Mouse (Mus musculus): ENCODE measurements around the gene Spag9. TPM values are rescaled to one million over a fixed set of nuclear protein-coding genes. Genes with fewer than 3 reads are reported as not detected.

The Spag9 gene
- polyA plus RNA-seq, 1 experiment from 2014 or later: 34.1 TPM

- Histone ChIP-seq H3K4me2 (no peak overlapping the region), H3K27me3 (no peaks in the 10 kb centered on the region), H3K36me3 (peaks cover 47% of the 10 kb centered on the region), H3K9me3 (replicated peaks) (no peaks in the 10 kb centered on the region), H3K4me1 (replicated peaks) (peaks cover 15% of the 10 kb centered on the region), H3K4me3 (no peak overlapping the region), H3K27ac (no peak overlapping the region), H3K9ac (no peak overlapping the region)
- ATAC-seq (replicated peaks; ENCODE audit: insufficient number of reproducible peaks, insufficient read depth, low FRiP score, low read depth): no peak
- 88% methylated on average over 6 of the region's 6 CpGs for WGBS
Observed at GRCm38 (mm10) chr11:93965391-93965790, 30.5 kb upstream of the Spag9 start.

GRCm38 (mm10) chr11:93967381-93967780, 28.5 kb upstream of the Spag9 start:
- Histone ChIP-seq H3K27ac (peak overlapping the region; percentile 78), H3K9ac (peak overlapping the region; percentile 70), H3K4me2 (peak overlapping the region; percentile 77), H3K36me3 (peaks cover 30% of the 10 kb centered on the region), H3K4me1 (replicated peaks) (peaks cover 15% of the 10 kb centered on the region), H3K4me3 (peak overlapping the region; percentile 85), H3K9me3 (replicated peaks) (no peaks in the 10 kb centered on the region), H3K27me3 (no peaks in the 10 kb centered on the region)
- ATAC-seq (replicated peaks; ENCODE audit: insufficient number of reproducible peaks, insufficient read depth, low FRiP score, low read depth): no peak
- WGBS: 3% methylated on average over 11 of the region's 11 CpGs

GRCm38 (mm10) chr11:93968005-93968847, 27.7 kb upstream of the Spag9 start, which contains the start of the genes Gm20390 and Nme1:
Gm20390 (minus strand) TSS chr11:93968293.
Nme1 (minus strand) TSS chr11:93968521.
- WGBS: under 1% methylated on average over 40 of the region's 40 CpGs
- peak within 1 kb of the TSS; percentile 78 for H3K27ac ChIP-seq
- H3K27me3 ChIP-seq: no peaks in the 10 kb centered on the region
- H3K9me3 ChIP-seq (replicated peaks): no peaks in the 10 kb centered on the region
- H3K4me2 ChIP-seq: peak within 1 kb of the TSS; percentile 77
- peak within 1 kb of the TSS; percentile 85 for H3K4me3 ChIP-seq
- ATAC-seq (replicated peaks; ENCODE audit: insufficient number of reproducible peaks, insufficient read depth, low FRiP score, low read depth): peak; percentile 96
- peak within 1 kb of the TSS; percentile 70 for H3K9ac ChIP-seq
- peaks cover 15% of the 10 kb centered on the region for H3K4me1 ChIP-seq (replicated peaks)
- H3K36me3 ChIP-seq: peaks cover 23% of the 10 kb centered on the region

GRCm38 (mm10) chr11:93968848-93969128, 27.1 kb upstream of the Spag9 start:
- Histone ChIP-seq H3K27ac (peak overlapping the region; percentile 64), H3K9ac (peak overlapping the region; percentile 38; the same call in 1 of the 2 replicates), H3K27me3 (no peaks in the 10 kb centered on the region), H3K9me3 (replicated peaks) (no peaks in the 10 kb centered on the region), H3K4me1 (replicated peaks) (peaks cover 15% of the 10 kb centered on the region), H3K36me3 (peaks cover 21% of the 10 kb centered on the region), H3K4me3 (peak overlapping the region; percentile 85), H3K4me2 (peak overlapping the region; percentile 55)
- ATAC-seq (replicated peaks; ENCODE audit: insufficient number of reproducible peaks, insufficient read depth, low FRiP score, low read depth): no peak
- 40% methylated on average over 6 of the region's 6 CpGs for WGBS

- Histone ChIP-seq H3K4me3 (no peak overlapping the region), H3K27me3 (no peaks in the 10 kb centered on the region), H3K9me3 (replicated peaks) (no peaks in the 10 kb centered on the region), H3K27ac (peak overlapping the region; percentile 64; the same call in 1 of the 2 replicates), H3K4me1 (replicated peaks) (peaks cover 15% of the 10 kb centered on the region), H3K9ac (no peak overlapping the region; the same call in 1 of the 2 replicates), H3K36me3 (peaks cover 17% of the 10 kb centered on the region), H3K4me2 (peak overlapping the region; percentile 55; the same call in 1 of the 2 replicates)
- 88% methylated on average over 6 of the region's 6 CpGs for WGBS
- no peak for ATAC-seq (replicated peaks; ENCODE audit: insufficient number of reproducible peaks, insufficient read depth, low FRiP score, low read depth)
Observed at GRCm38 (mm10) chr11:93969171-93969570, 26.7 kb upstream of the Spag9 start.

- ATAC-seq (replicated peaks; ENCODE audit: insufficient number of reproducible peaks, insufficient read depth, low FRiP score, low read depth): no peak
- Histone ChIP-seq H3K36me3 (peaks cover 11% of the 10 kb centered on the region), H3K27ac (no peak overlapping the region), H3K4me1 (replicated peaks) (peaks cover 15% of the 10 kb centered on the region), H3K27me3 (no peaks in the 10 kb centered on the region), H3K4me3 (no peak overlapping the region), H3K9ac (no peak overlapping the region), H3K4me2 (no peak overlapping the region), H3K9me3 (replicated peaks) (no peaks in the 10 kb centered on the region)
- WGBS: 59% methylated on average over 1 of the region's 1 CpGs
Observed at GRCm38 (mm10) chr11:93969799-93970198, 26.1 kb upstream of the Spag9 start.

DNA sequence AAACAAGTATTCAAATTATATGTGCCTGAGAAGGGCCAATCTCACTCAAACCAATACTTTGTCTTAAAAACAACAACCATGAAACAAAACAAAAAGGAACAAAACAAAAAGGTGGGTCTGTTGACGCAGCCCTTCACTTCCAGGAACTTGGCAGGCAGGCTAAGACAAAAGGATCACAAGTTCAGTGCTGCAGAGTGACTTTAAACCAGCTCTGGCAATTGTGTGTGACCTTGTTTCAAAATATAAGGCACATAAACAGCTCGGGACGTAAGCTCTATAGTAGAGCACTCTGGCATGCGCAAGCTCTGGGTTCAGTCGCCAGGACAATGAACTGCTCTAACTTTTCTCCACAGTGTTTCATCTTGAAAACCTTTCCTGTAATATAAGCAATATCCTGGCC, 22.9 kb upstream of the Spag9 start:
- Histone ChIP-seq H3K4me1 (replicated peaks) (peaks cover 8% of the 10 kb centered on the region), H3K4me3 (no peak overlapping the region), H3K9me3 (replicated peaks) (no peaks in the 10 kb centered on the region), H3K27me3 (no peaks in the 10 kb centered on the region), H3K27ac (no peak overlapping the region), H3K9ac (no peak overlapping the region), H3K4me2 (no peak overlapping the region), H3K36me3 (no peaks in the 10 kb centered on the region)
- ATAC-seq (replicated peaks; ENCODE audit: insufficient number of reproducible peaks, insufficient read depth, low FRiP score, low read depth): no peak
- WGBS: 85% methylated on average over 5 of the region's 5 CpGs

DNA sequence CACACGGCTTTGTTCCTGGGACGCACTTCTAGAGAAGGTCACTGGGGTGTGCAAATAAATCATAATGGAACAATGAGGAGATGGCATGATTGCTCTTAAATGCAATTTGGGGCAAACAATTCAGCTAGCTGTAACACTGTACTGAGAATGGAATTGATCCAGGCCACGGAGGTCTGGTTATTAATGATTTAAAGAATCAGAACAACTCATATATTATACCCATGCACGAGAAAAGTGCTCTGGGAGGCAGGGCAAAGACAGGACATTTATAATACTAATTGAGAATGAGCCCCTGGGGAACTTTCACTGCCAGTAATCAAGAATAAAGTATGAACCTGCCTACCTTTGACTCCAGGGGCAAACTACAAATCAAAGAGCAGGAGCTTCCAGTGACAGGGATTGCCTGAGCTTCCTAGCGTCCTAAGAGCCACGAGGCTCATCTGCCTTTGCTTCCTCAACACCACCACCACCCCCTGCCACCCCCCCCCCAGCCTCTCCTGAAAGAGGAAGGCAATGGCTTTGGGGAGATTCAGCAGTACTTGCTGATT, 16.3 kb upstream of the Spag9 start:
- no peak overlapping the region for H3K4me2 ChIP-seq
- WGBS: 60% methylated on average over 6 of the region's 6 CpGs
- no peak overlapping the region for H3K9ac ChIP-seq
- H3K27me3 ChIP-seq: no peaks in the 10 kb centered on the region
- no peak overlapping the region for H3K27ac ChIP-seq
- H3K4me1 ChIP-seq (replicated peaks): no peaks in the 10 kb centered on the region
- no peaks in the 10 kb centered on the region for H3K9me3 ChIP-seq (replicated peaks)
- H3K4me3 ChIP-seq: no peak overlapping the region
- no peak for ATAC-seq (replicated peaks; ENCODE audit: insufficient number of reproducible peaks, insufficient read depth, low FRiP score, low read depth)
- H3K36me3 ChIP-seq: no peaks in the 10 kb centered on the region

GRCm38 (mm10) chr11:93984619-93985018, 11.3 kb upstream of the Spag9 start:
- H3K27me3 ChIP-seq: no peaks in the 10 kb centered on the region
- H3K4me3 ChIP-seq: no peak overlapping the region
- H3K9me3 ChIP-seq (replicated peaks): no peaks in the 10 kb centered on the region
- no peak overlapping the region for H3K27ac ChIP-seq
- H3K4me1 ChIP-seq (replicated peaks): peaks cover 18% of the 10 kb centered on the region
- no peaks in the 10 kb centered on the region for H3K36me3 ChIP-seq
- ATAC-seq (replicated peaks; ENCODE audit: insufficient number of reproducible peaks, insufficient read depth, low FRiP score, low read depth): no peak
- no peak overlapping the region for H3K9ac ChIP-seq
- WGBS: 85% methylated on average over 3 of the region's 3 CpGs
- H3K4me2 ChIP-seq: no peak overlapping the region

DNA sequence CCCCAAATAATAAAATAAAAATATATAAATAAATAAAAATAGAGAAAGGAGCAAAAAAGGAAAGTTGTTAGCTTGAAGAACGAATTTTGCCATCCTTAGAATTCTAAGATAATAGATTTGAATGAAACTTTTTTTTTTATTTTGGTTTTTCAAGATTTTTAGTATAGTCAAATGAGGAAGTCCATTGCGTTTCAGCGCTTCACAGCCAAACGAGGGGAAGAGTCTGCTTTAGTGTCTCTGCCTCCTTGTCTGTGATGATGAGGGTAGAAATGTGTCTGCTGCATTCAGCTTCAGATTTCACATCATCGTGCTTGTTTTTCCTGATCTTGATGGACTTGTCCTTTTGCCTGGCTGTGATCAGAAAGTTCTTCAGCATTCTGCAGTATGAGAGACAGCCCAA, 10.6 kb upstream of the Spag9 start:
- H3K4me2 ChIP-seq: no peak overlapping the region
- no peak overlapping the region for H3K4me3 ChIP-seq
- WGBS: 81% methylated on average over 5 of the region's 5 CpGs
- no peaks in the 10 kb centered on the region for H3K27me3 ChIP-seq
- H3K27ac ChIP-seq: no peak overlapping the region
- no peaks in the 10 kb centered on the region for H3K36me3 ChIP-seq
- no peaks in the 10 kb centered on the region for H3K9me3 ChIP-seq (replicated peaks)
- no peak for ATAC-seq (replicated peaks; ENCODE audit: insufficient number of reproducible peaks, insufficient read depth, low FRiP score, low read depth)
- H3K9ac ChIP-seq: no peak overlapping the region
- H3K4me1 ChIP-seq (replicated peaks): peaks cover 18% of the 10 kb centered on the region

GRCm38 (mm10) chr11:93986298-93986697, 9.6 kb upstream of the Spag9 start:
- H3K9ac ChIP-seq: no peak overlapping the region
- no peaks in the 10 kb centered on the region for H3K36me3 ChIP-seq
- ATAC-seq (replicated peaks; ENCODE audit: insufficient number of reproducible peaks, insufficient read depth, low FRiP score, low read depth): no peak
- no peaks in the 10 kb centered on the region for H3K27me3 ChIP-seq
- peaks cover 18% of the 10 kb centered on the region for H3K4me1 ChIP-seq (replicated peaks)
- no peaks in the 10 kb centered on the region for H3K9me3 ChIP-seq (replicated peaks)
- H3K4me3 ChIP-seq: no peak overlapping the region
- H3K27ac ChIP-seq: no peak overlapping the region
- no peak overlapping the region for H3K4me2 ChIP-seq

- Histone ChIP-seq H3K4me3 (no peak overlapping the region), H3K4me1 (replicated peaks) (peaks cover 18% of the 10 kb centered on the region), H3K4me2 (0 out of 2 replicates have a peak overlapping the region, but pooled peaks have one; percentile 13), H3K9me3 (replicated peaks) (no peaks in the 10 kb centered on the region), H3K27ac (peak overlapping the region; percentile 92), H3K27me3 (no peaks in the 10 kb centered on the region), H3K36me3 (no peaks in the 10 kb centered on the region), H3K9ac (no peak overlapping the region)
- 86% methylated on average over 4 of the region's 4 CpGs for WGBS
- ATAC-seq (replicated peaks; ENCODE audit: insufficient number of reproducible peaks, insufficient read depth, low FRiP score, low read depth): no peak
Observed at GRCm38 (mm10) chr11:93987026-93987425, 8.9 kb upstream of the Spag9 start.

All from heart, embryonic 15.5 days (tissue).